Mouse (Mus musculus): ENCODE measurements around the gene Mesp1. TPM values are rescaled to one million over a fixed set of nuclear protein-coding genes. Genes with fewer than 3 reads are reported as not detected.

The Mesp1 gene
- polyA plus RNA-seq, 1 experiment from 2014 or later = 0.15 TPM

DNA sequence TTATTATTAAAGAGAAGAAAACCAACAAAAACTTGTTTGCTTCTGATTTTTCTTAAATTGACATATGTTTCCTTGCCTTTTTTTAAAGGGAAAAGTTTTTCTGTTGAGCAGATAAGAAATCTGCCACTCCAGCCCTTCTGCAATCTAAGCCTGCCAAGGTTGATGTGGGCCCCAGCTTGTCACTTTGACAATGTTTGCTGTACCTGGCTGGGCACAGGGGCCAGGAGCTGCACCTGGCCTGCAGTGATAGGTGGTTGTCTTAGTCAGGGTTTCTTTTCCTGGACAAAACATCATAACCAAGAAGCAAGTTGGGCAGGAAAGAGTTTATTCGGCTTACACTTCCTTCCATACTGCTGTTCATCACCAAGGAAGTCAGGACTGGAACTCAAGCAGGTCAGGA is 19.8 kb upstream of the Mesp1 start:
- no peak overlapping the region for H3K27ac ChIP-seq (replicated peaks)
- H3K9me3 ChIP-seq = no peaks in the 10 kb centered on the region
- H3K4me1 ChIP-seq = peaks cover 11% of the 10 kb centered on the region
- H3K9ac ChIP-seq = no peak overlapping the region
- peaks cover 50% of the 10 kb centered on the region for H3K27me3 ChIP-seq (replicated peaks)
- H3K4me3 ChIP-seq = no peak overlapping the region
- WGBS = 86% methylated on average over 1 of the region's 1 CpGs
- no peaks in the 10 kb centered on the region for H3K36me3 ChIP-seq
- no peak overlapping the region for H3K4me2 ChIP-seq
- no peak for ATAC-seq (ENCODE audit: extremely low read depth, insufficient number of reproducible peaks, low FRiP score, low TSS enrichment)

DNA sequence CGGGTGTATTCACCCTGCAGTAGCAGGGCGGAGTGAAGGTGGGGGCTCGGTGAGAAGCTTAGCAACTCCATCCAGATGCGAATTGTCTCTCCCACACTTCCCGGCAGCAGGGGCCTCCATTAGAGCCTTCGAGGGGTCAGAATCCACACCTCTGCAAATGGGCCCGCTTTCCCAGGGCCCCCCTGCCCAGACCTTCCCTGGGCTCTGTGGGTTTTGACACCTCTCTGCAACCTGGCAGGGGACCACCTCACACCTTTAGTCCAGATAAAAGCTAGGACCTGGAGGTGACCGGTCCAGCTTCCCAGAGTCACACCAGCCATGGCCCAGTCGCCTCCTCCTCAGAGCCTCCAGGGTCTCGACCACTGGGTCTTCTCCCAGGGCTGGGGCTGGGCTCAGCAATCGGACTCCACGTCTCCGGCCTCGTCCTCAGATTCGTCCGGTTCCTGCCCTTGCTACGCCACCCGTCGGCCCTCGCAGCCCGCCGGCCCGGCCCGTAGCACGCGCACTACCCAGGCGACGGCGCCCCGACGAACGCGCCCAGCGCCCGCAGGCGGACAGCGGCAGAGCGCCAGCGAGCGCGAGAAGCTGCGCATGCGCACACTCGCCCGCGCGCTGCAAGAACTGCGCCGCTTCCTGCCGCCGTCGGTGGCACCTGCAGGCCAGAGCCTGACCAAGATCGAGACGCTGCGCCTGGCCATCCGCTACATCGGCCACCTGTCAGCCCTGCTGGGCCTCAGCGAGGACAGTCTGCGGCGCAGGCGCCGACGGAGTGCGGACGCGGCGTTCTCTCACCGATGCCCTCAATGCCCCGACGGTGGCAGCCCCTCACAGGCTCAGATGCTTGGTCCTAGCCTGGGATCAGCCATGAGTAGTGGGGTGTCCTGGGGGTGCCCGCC is 17.3 kb upstream of the Mesp1 start, which contains the start of gene Mesp2:
Gene Mesp2, plus strand, starts transcription at position 117 of the 896 bp plus-strand sequence.
- ATAC-seq (ENCODE audit: extremely low read depth, insufficient number of reproducible peaks, low FRiP score, low TSS enrichment) = no peak; the same call in 1 of the 2 replicates
- Histone ChIP-seq H3K4me3 (peak within 1 kb of the TSS; percentile 46), H3K9me3 (no peaks in the 10 kb centered on the region), H3K4me1 (peaks cover 7% of the 10 kb centered on the region), H3K4me2 (peak within 1 kb of the TSS; percentile 72), H3K27me3 (replicated peaks) (peaks cover 42% of the 10 kb centered on the region), H3K36me3 (no peaks in the 10 kb centered on the region), H3K9ac (peak within 1 kb of the TSS; percentile 75), H3K27ac (replicated peaks) (no peak within 1 kb of the TSS)
- WGBS = 10% methylated on average over 70 of the region's 71 CpGs

DNA sequence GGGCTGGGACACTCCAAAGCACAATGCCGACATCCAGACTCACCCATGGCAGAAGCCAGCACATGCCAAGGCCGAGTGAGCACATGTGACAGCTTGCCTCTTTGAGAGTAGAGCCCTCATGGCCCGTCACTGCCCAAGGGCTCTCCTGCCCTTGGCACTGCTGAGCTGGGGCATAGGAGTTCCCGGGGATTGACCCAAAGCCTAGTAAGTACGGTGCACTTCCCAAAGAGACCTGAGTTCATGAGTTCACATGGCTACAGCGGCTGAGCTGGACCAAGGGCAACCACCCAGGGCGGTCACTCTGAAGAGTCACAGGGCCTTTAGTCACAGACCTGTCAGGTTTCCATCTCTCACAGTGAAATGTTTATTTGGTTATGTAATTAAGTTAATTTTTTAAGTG is 15.0 kb upstream of the Mesp1 start:
- Histone ChIP-seq H3K4me1 (peaks cover 15% of the 10 kb centered on the region), H3K9ac (no peak overlapping the region), H3K27ac (replicated peaks) (no peak overlapping the region), H3K27me3 (replicated peaks) (peaks cover 42% of the 10 kb centered on the region), H3K36me3 (no peaks in the 10 kb centered on the region), H3K9me3 (no peaks in the 10 kb centered on the region), H3K4me3 (no peak overlapping the region), H3K4me2 (no peak overlapping the region)
- 79% methylated on average over 7 of the region's 7 CpGs for WGBS
- ATAC-seq (ENCODE audit: extremely low read depth, insufficient number of reproducible peaks, low FRiP score, low TSS enrichment) = no peak

DNA sequence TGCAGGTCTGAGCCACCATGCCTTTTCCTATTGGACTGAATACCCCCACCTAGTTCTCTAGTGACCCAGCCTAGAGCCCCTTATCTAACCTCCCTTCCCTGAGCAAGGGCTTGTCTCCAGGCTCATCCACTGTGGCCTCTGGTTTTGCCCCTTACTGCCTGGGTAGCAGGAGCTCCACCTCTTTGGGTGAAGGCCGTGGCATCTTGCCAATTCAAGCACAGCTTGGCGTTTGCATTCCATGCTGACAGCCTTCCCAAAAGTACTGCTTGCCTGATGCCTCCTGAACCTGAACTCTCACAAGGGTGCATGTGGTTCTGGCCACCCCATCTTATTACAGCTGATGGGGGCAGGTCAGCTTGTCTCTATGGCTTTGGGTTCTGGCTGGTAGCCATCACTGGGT is 10.3 kb upstream of the Mesp1 start:
- H3K9me3 ChIP-seq = no peaks in the 10 kb centered on the region
- H3K36me3 ChIP-seq = no peaks in the 10 kb centered on the region
- H3K27me3 ChIP-seq (replicated peaks) = peaks cover 21% of the 10 kb centered on the region
- no peak overlapping the region for H3K4me3 ChIP-seq
- no peak overlapping the region for H3K27ac ChIP-seq (replicated peaks)
- ATAC-seq (ENCODE audit: extremely low read depth, insufficient number of reproducible peaks, low FRiP score, low TSS enrichment) = no peak
- peaks cover 7% of the 10 kb centered on the region for H3K4me1 ChIP-seq
- H3K4me2 ChIP-seq = no peak overlapping the region
- WGBS = 20% methylated on average over 2 of the region's 2 CpGs
- H3K9ac ChIP-seq = no peak overlapping the region

DNA sequence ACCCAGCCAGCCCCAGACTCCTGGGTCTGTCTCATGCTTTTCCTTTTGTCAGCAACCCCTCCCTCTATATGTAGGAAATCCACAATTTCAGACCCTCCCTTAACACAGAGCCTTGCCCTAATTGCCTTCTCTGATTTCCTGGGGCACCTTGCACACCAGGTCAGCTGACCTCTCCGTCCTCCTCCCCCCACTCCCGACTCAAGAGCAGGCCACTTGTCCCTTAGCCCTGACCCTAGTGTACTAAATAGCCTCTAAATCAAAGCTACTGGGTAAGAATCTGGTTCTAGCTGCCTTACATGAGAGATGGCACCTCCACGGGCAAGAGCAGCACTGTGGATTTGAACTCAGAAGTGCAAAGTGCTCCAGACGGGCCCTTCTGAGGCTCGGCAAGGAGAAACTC is 8.4 kb upstream of the Mesp1 start:
- peaks cover 10% of the 10 kb centered on the region for H3K4me1 ChIP-seq
- no peaks in the 10 kb centered on the region for H3K9me3 ChIP-seq
- no peak overlapping the region for H3K4me2 ChIP-seq
- no peak overlapping the region for H3K4me3 ChIP-seq
- ATAC-seq (ENCODE audit: extremely low read depth, insufficient number of reproducible peaks, low FRiP score, low TSS enrichment) = no peak
- H3K36me3 ChIP-seq = no peaks in the 10 kb centered on the region
- no peak overlapping the region for H3K27ac ChIP-seq (replicated peaks)
- 53% methylated on average over 5 of the region's 5 CpGs for WGBS
- peaks cover 30% of the 10 kb centered on the region for H3K27me3 ChIP-seq (replicated peaks)
- no peak overlapping the region for H3K9ac ChIP-seq

DNA sequence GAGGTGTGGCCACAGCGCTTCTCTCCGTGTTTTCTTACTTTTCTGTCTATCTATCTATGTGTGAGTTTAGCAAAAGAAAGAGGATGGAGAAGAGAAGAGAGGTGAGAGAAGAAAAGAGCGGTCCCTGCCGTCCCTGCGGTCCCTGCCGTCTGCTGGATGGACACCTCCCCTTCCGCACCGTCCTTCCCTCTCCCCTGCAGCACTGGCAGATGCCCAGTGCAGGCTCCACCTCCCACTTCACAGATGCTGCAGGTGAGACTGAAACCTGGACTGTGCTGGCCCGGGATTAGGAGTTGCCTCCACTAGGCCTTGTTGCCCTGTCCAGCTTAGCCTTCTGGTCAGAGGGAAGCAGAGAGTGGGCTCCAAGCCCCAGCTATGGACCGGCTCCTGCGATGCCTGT is 7.8 kb upstream of the Mesp1 start:
- Histone ChIP-seq H3K4me1 (peaks cover 12% of the 10 kb centered on the region), H3K4me3 (no peak overlapping the region), H3K27ac (replicated peaks) (no peak overlapping the region), H3K27me3 (replicated peaks) (peaks cover 34% of the 10 kb centered on the region), H3K4me2 (no peak overlapping the region), H3K9ac (no peak overlapping the region), H3K9me3 (no peaks in the 10 kb centered on the region), H3K36me3 (no peaks in the 10 kb centered on the region)
- WGBS = 69% methylated on average over 11 of the region's 11 CpGs
- ATAC-seq (ENCODE audit: extremely low read depth, insufficient number of reproducible peaks, low FRiP score, low TSS enrichment) = no peak

DNA sequence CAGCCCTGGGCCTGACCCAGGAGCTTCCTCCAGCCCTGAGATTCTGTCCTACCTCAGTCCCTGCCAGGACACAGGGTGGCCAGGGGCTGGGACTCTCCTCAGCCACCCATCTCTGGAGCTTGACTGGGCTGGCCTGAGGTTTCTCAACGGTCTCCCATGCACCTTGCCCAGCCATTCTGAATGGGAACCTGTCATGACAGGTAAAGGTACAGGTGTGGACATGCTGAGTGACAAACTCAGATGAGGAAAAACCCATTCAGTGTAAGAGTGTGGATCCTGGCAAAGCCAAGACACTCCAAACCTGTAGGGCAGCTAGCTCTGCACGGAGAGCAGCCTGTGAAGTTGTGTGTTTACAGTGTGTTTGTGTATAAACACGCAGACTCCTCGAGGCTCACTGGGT is 6.7 kb upstream of the Mesp1 start:
- Histone ChIP-seq H3K27me3 (replicated peaks) (peaks cover 44% of the 10 kb centered on the region), H3K27ac (replicated peaks) (no peak overlapping the region), H3K4me3 (no peak overlapping the region), H3K36me3 (no peaks in the 10 kb centered on the region), H3K4me1 (peaks cover 12% of the 10 kb centered on the region), H3K4me2 (no peak overlapping the region), H3K9ac (no peak overlapping the region), H3K9me3 (no peaks in the 10 kb centered on the region)
- no peak for ATAC-seq (ENCODE audit: extremely low read depth, insufficient number of reproducible peaks, low FRiP score, low TSS enrichment)
- WGBS = 75% methylated on average over 4 of the region's 4 CpGs

DNA sequence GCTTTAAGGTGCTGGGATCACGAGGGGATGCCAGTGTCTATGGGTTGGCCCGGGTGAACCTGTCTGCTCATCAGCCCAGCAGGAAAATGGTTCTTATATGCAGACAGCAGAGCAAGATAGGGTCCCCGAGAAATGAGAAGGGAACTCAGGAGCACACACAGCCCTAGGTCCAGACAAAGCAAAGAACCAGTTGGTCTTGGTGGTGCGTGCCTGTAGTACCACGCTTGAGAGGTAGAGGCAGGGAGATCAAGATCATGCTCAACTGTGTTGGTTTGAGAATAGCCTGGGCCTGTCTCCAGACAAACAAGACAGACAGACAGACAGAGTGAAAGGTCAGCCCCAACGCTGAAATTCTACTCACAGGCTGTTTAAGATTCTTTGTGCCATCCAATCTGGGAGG is 5.9 kb upstream of the Mesp1 start:
- ATAC-seq (ENCODE audit: extremely low read depth, insufficient number of reproducible peaks, low FRiP score, low TSS enrichment) = no peak
- peaks cover 12% of the 10 kb centered on the region for H3K4me1 ChIP-seq
- peaks cover 52% of the 10 kb centered on the region for H3K27me3 ChIP-seq (replicated peaks)
- no peak overlapping the region for H3K4me3 ChIP-seq
- H3K9ac ChIP-seq = no peak overlapping the region
- H3K4me2 ChIP-seq = no peak overlapping the region
- 60% methylated on average over 6 of the region's 6 CpGs for WGBS
- H3K27ac ChIP-seq (replicated peaks) = no peak overlapping the region
- H3K9me3 ChIP-seq = no peaks in the 10 kb centered on the region
- no peaks in the 10 kb centered on the region for H3K36me3 ChIP-seq

DNA sequence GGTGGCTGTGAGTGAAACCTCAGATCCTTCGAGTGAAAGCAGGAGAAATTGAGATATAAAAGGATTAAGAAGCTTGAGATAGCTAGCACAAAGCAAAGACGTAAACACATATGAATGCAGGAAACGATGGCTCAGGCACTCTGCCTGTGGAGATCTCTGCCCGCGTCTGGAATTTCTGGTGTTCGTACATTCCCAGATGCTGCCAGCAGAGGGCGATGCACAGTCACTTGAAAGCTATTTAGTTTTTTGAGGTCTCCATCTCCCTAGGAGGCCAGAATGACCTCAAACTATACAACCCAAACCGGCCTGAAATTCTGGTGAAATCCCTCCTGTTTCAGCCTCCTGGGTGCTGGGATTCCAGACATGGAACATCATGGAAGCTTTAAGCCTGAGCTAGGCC is 5.5 kb upstream of the Mesp1 start:
- Histone ChIP-seq H3K4me3 (no peak overlapping the region), H3K9ac (no peak overlapping the region), H3K4me2 (no peak overlapping the region), H3K27ac (replicated peaks) (no peak overlapping the region), H3K36me3 (no peaks in the 10 kb centered on the region), H3K27me3 (replicated peaks) (peaks cover 56% of the 10 kb centered on the region), H3K9me3 (no peaks in the 10 kb centered on the region), H3K4me1 (peaks cover 9% of the 10 kb centered on the region)
- under 1% methylated on average over 8 of the region's 8 CpGs for WGBS
- ATAC-seq (ENCODE audit: extremely low read depth, insufficient number of reproducible peaks, low FRiP score, low TSS enrichment) = no peak

DNA sequence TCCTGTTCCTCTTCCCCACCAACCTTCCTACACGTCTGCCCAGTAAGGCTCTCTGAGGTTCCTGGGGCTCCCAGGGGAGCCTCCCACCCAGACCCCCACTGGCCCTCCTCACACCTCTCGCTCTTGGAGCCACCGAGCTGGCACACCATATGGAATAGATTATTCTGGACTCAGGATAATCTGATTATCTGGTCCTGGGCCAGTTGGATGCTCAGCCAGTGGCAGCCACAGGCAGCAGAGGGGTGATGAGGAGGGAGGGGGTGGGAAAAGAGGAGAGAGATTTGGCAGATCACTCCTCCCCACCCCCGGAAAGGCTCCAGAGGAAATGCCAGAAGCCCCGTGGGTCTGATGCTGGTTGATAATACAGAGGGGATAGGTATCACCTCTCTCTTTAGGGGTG is 5.0 kb upstream of the Mesp1 start:
- WGBS = 19% methylated on average over 5 of the region's 5 CpGs
- Histone ChIP-seq H3K27ac (replicated peaks) (no peak overlapping the region), H3K4me3 (no peak overlapping the region), H3K9ac (no peak overlapping the region), H3K27me3 (replicated peaks) (peaks cover 61% of the 10 kb centered on the region), H3K4me1 (peaks cover 5% of the 10 kb centered on the region; the same call in 1 of the 2 replicates), H3K4me2 (no peak overlapping the region), H3K9me3 (no peaks in the 10 kb centered on the region), H3K36me3 (no peaks in the 10 kb centered on the region)
- no peak for ATAC-seq (ENCODE audit: extremely low read depth, insufficient number of reproducible peaks, low FRiP score, low TSS enrichment)

DNA sequence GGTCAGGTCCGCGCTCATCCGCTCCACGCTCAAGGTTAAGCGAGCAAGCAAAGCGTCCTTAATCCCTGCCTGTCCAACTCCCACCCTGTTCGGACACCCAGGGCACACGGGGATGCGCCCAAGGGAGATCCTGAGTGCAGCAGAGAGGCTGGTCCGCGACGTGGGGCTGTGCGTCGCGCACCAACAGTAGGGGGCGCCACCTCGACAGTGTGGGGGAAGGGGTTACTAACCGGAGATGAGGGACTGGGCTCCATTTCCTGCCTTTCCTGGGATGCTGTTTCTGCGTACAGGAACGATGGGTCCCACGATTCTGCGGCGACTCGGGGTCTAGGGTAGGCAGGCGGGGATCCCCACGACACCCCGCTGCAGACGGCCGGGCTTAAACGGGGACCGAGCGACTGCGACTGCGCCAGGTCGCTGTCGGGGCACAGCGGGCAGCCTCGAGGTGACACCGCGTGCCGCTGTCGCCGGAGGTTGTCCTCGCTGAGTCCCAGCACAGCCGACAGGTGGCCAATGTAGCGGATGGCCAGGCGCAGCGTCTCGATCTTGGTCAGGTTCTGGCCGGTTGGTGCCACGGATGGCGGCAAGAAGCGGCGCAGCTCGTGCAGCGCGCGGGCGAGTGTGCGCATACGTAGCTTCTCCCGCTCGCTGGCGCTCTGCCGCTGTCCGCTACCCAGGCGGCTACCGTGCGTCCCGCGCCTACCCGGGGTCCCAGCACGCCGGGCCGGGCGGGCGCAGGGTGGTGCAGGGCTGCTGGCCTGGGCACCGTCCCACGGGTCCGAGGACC is 760 bp downstream of the Mesp1 start:
- no peak for ATAC-seq (ENCODE audit: extremely low read depth, insufficient number of reproducible peaks, low FRiP score, low TSS enrichment)
- Histone ChIP-seq H3K9me3 (no peaks in the 10 kb centered on the region), H3K27me3 (replicated peaks) (peaks cover 85% of the 10 kb centered on the region), H3K4me2 (peak overlapping the region; percentile 86), H3K27ac (replicated peaks) (no peak overlapping the region), H3K36me3 (no peaks in the 10 kb centered on the region), H3K4me1 (peaks cover 22% of the 10 kb centered on the region), H3K9ac (peak overlapping the region; percentile 75), H3K4me3 (peak overlapping the region; percentile 58)
- WGBS = under 1% methylated on average over 80 of the region's 80 CpGs

Measured in heart, embryonic 13.5 days (tissue).